ENCODE assay signal across 7 mouse cellular contexts in the genomic region with DNA sequence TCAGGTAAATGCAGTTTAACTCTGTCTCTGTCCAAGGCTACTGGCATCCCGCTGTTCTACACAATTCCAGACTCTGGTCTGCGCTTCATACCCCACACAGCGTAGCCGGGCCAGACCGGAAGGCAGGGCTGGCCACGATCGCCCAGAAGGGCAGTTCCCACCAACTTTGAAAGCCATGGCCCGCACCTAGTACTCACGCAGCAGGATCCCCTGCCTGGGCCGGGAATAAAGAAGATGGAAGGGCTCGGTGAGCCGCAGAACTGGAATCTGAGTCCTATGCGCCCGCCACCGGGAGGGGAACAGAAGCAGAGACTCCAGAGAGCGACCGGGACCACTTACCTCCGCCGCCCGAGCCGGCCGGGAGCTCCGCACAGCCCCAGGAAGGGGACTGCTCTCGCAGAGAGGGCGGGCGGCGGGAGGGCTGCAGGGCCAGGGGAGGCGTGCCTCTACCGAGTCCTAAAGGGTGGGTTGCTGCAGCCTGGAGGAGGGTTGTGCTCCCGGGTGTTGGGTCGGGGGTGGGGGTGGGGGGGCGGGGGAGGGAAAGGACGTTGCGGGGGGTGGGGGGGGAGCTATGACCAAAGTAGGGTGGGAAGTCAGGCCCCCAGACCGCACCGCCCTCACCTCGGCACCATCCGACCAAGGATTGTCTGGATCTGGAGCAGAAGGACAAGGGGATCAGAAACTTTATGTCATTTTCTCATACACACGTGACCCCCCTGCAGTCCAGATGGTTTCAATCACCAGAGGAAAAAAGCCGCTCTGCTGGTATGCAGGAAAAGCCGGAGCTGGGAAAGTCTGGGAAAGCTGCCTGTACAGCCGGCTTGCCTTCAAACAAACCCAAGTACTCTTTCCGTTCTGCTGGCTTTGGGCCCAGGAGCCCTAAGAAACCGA. TPM values are rescaled to one million over a fixed set of nuclear protein-coding genes. Genes with fewer than 3 reads are reported as not detected.
A peak's percentile ranks its signal among the peaks of the same experiment; 100 is the strongest.
DNase-seq lines count a peak whose midpoint lies in the region; ATAC-seq and TF ChIP-seq lines count a peak whose summit lies in the region.

No protein-coding gene starts in this region.

- peak; percentile 82; the same call in 1 of the 2 replicates for TF ChIP-seq EP300 in heart, adult 2 months (IDR thresholded peaks at IDR 0.05; ENCODE audit: insufficient read depth, low read depth, low read length)

- H3K9me3 ChIP-seq in embryonic facial prominence, embryonic 12.5 days, result no peaks in the 10 kb centered on the region
- no peaks in the 10 kb centered on the region for H3K9me3 ChIP-seq in midbrain, embryonic 10.5 days (replicated peaks)

- peaks cover 1% of the 10 kb centered on the region; the same call in 1 of the 2 replicates for H3K79me2 ChIP-seq in heart, adult 2 months (replicated peaks; ENCODE audit: control insufficient read depth, insufficient read depth, low read length)

- TF ChIP-seq CTCF in bone marrow macrophage, adult 2 months (IDR thresholded peaks at IDR 0.05; ENCODE audit: low read depth, low read length), result no peak
- TF ChIP-seq CTCF in heart, adult 2 months (IDR thresholded peaks at IDR 0.05), result no peak
- TF ChIP-seq CTCF in kidney, adult 2 months (conservative IDR thresholded peaks at IDR 0.05; ENCODE audit: insufficient read depth, insufficient read length, low read depth, low read length), result no peak
- TF ChIP-seq CTCF in small intestine, adult 2 months (IDR thresholded peaks at IDR 0.05; ENCODE audit: extremely low read depth, insufficient read length, insufficient replicate concordance, low read depth, low read length), result no peak

- intact Hi-C loops in heart, adult 2 months (cut with DNase I), result loop anchor here (5.0 kb wide), 1 partner anchor 140 kb away; no protein-coding TSS in a partner anchor
- intact Hi-C loops in left cerebral cortex, postnatal 4 days (cut with DNase I), result no loop called here

- H3K36me3 ChIP-seq in embryonic facial prominence, embryonic 12.5 days, result no peaks in the 10 kb centered on the region
- no peaks in the 10 kb centered on the region; the same call in 1 of the 2 replicates for H3K36me3 ChIP-seq in heart, adult 2 months (ENCODE audit: control insufficient read depth, insufficient read depth, low read length)
- H3K36me3 ChIP-seq in kidney, adult 2 months (ENCODE audit: control insufficient read depth, insufficient read depth, low read length), result no peaks in the 10 kb centered on the region
- no peaks in the 10 kb centered on the region for H3K36me3 ChIP-seq in midbrain, embryonic 10.5 days
- H3K36me3 ChIP-seq in small intestine, adult 2 months (ENCODE audit: control insufficient read depth, insufficient read depth, low read length), result no peaks in the 10 kb centered on the region

- no peaks in the 10 kb centered on the region for H3K4me1 ChIP-seq in bone marrow macrophage, adult 2 months (ENCODE audit: control insufficient read depth, insufficient read depth, low read length)
- H3K4me1 ChIP-seq in embryonic facial prominence, embryonic 12.5 days, result peaks cover 14% of the 10 kb centered on the region
- peaks cover 1% of the 10 kb centered on the region; the same call in 1 of the 2 replicates for H3K4me1 ChIP-seq in heart, adult 2 months (ENCODE audit: control insufficient read depth, insufficient read depth, low read length)
- no peaks in the 10 kb centered on the region for H3K4me1 ChIP-seq in kidney, adult 2 months (ENCODE audit: control insufficient read depth, insufficient read depth, low read length)
- H3K4me1 ChIP-seq in midbrain, embryonic 10.5 days, result peaks cover 24% of the 10 kb centered on the region
- no peaks in the 10 kb centered on the region for H3K4me1 ChIP-seq in small intestine, adult 2 months (ENCODE audit: control insufficient read depth, insufficient read depth, insufficient read length, low read length)

- H3K4me3 ChIP-seq in bone marrow macrophage, adult 2 months (ENCODE audit: insufficient read depth, low read length), result peak overlapping the region; percentile 31
- peak overlapping the region; percentile 72 for H3K4me3 ChIP-seq in embryonic facial prominence, embryonic 12.5 days
- peak overlapping the region; percentile 79 for H3K4me3 ChIP-seq in heart, adult 2 months
- H3K4me3 ChIP-seq in kidney, adult 2 months (ENCODE audit: insufficient read depth, low read depth, low read length), result peak overlapping the region; percentile 79
- peak overlapping the region; percentile 77 for H3K4me3 ChIP-seq in midbrain, embryonic 10.5 days
- peak overlapping the region; percentile 66 for H3K4me3 ChIP-seq in small intestine, adult 2 months (ENCODE audit: low read depth, low read length)

- WGBS in embryonic facial prominence, embryonic 12.5 days, result under 1% methylated on average over 33 of the region's 44 CpGs
- under 1% methylated on average over 39 of the region's 44 CpGs for WGBS in heart, adult 2 months
- 1% methylated on average over 39 of the region's 44 CpGs for WGBS in kidney, adult 2 months
- WGBS in midbrain, embryonic 10.5 days, result 0% methylated on average over 42 of the region's 44 CpGs
- WGBS in small intestine, adult 2 months, result 1% methylated on average over 41 of the region's 44 CpGs

- H3K4me2 ChIP-seq in embryonic facial prominence, embryonic 12.5 days (replicated peaks), result peak overlapping the region; percentile 63

- no peaks in the 10 kb centered on the region for H3K27me3 ChIP-seq in embryonic facial prominence, embryonic 12.5 days
- no peaks in the 10 kb centered on the region for H3K27me3 ChIP-seq in heart, adult 2 months (ENCODE audit: control insufficient read depth, insufficient read depth, low read length)
- no peaks in the 10 kb centered on the region; the same call in 1 of the 2 replicates for H3K27me3 ChIP-seq in kidney, adult 2 months (replicated peaks; ENCODE audit: control insufficient read depth, insufficient read depth, low read length)
- H3K27me3 ChIP-seq in midbrain, embryonic 10.5 days (ENCODE audit: low read depth, poor library complexity, severe bottlenecking), result peaks cover 21% of the 10 kb centered on the region
- no peaks in the 10 kb centered on the region; the same call in 1 of the 2 replicates for H3K27me3 ChIP-seq in small intestine, adult 2 months (ENCODE audit: control insufficient read depth, insufficient read depth, low read length)

- peak; percentile 94 for ATAC-seq in embryonic facial prominence, embryonic 12.5 days (ENCODE audit: insufficient number of reproducible peaks, insufficient read depth, low FRiP score, low TSS enrichment)

- no peak overlapping the region for H3K27ac ChIP-seq in bone marrow macrophage, adult 2 months (ENCODE audit: insufficient read depth, low read depth, low read length)
- H3K27ac ChIP-seq in embryonic facial prominence, embryonic 12.5 days, result peak overlapping the region; percentile 99
- peak overlapping the region; percentile 92 for H3K27ac ChIP-seq in heart, adult 2 months
- H3K27ac ChIP-seq in kidney, adult 2 months (ENCODE audit: insufficient read depth, low read depth, low read length), result peak overlapping the region; percentile 21; the same call in 1 of the 2 replicates
- peak overlapping the region; percentile 94 for H3K27ac ChIP-seq in midbrain, embryonic 10.5 days (replicated peaks)
- H3K27ac ChIP-seq in small intestine, adult 2 months (ENCODE audit: insufficient read depth, low read depth, low read length), result peak overlapping the region; percentile 42

- TF ChIP-seq POLR2A in bone marrow macrophage, adult 2 months (IDR thresholded peaks at IDR 0.05; ENCODE audit: borderline replicate concordance, low read depth, low read length), result no peak
- TF ChIP-seq POLR2A in heart, adult 2 months (IDR thresholded peaks at IDR 0.05; ENCODE audit: insufficient read depth, low read depth, low read length), result peak; percentile 54; the same call in 1 of the 2 replicates
- no peak for TF ChIP-seq POLR2A in kidney, adult 2 months (IDR thresholded peaks at IDR 0.05; ENCODE audit: low read depth, low read length)
- TF ChIP-seq POLR2A in small intestine, adult 2 months (IDR thresholded peaks at IDR 0.05; ENCODE audit: low read depth, low read length), result no peak; the same call in 1 of the 2 replicates

- H3K9ac ChIP-seq in embryonic facial prominence, embryonic 12.5 days, result peak overlapping the region; percentile 86
- H3K9ac ChIP-seq in heart, adult 2 months (ENCODE audit: low read depth, low read length), result peak overlapping the region; percentile 82

- peak; percentile 80 to 84 for DNase-seq in heart, adult 2 months
- DNase-seq in kidney, adult 2 months, result peak; percentile 85
- peak; percentile 63 for DNase-seq in left cerebral cortex, postnatal 4 days
- peak; percentile 76 for DNase-seq in midbrain, embryonic 10.5 days (ENCODE audit: low spot score)

RNA-seq across cellular contexts. Expression of gene St5, which starts 31.6 kb away (rescaled TPM):
- polyA plus RNA-seq in bone marrow macrophage, adult 2 months (2012; ENCODE audit: insufficient read depth, insufficient read length, missing spikeins), result 1.0 and 1.2 TPM in 2 replicates
- 48.7 and 50.5 TPM in 2 replicates for polyA plus RNA-seq in embryonic facial prominence, embryonic 12.5 days (2016; fragmentation: Nextera tagmentation; extraction: Ambion mirVana)
- 10 to 100 TPM; 24.3 to 28.4 TPM for total RNA-seq in heart, adult 2 months (2021)
- polyA plus RNA-seq in heart, adult 2 months (2012; rRNA removed), result 40.3 and 62.0 TPM in 2 replicates
- polyA plus RNA-seq in kidney, adult 2 months (2012; rRNA removed), result 39.5 and 47.6 TPM in 2 replicates
- total RNA-seq in left cerebral cortex, postnatal 4 days (2021), result 10 to 100 TPM; 20.7 to 21.5 TPM
- polyA plus RNA-seq in midbrain, embryonic 10.5 days (2016; fragmentation: Nextera tagmentation; extraction: Ambion mirVana), result 36.3 and 42.2 TPM in 2 replicates
- polyA plus RNA-seq in small intestine, adult 2 months (2012; rRNA removed), result 24.8 and 37.7 TPM in 2 replicates

RNA-seq across cellular contexts. Expression of gene Akip1, which starts 31.7 kb away (rescaled TPM):
- 27.8 and 29.0 TPM in 2 replicates for polyA plus RNA-seq in bone marrow macrophage, adult 2 months (2012; ENCODE audit: insufficient read depth, insufficient read length, missing spikeins)
- 25.7 and 27.7 TPM in 2 replicates for polyA plus RNA-seq in embryonic facial prominence, embryonic 12.5 days (2016; fragmentation: Nextera tagmentation; extraction: Ambion mirVana)
- 10 to 100 TPM; 13.5 to 14.0 TPM for total RNA-seq in heart, adult 2 months (2021)
- polyA plus RNA-seq in heart, adult 2 months (2012; rRNA removed), result 9.8 and 13.7 TPM in 2 replicates
- polyA plus RNA-seq in kidney, adult 2 months (2012; rRNA removed), result 24.7 and 29.8 TPM in 2 replicates
- total RNA-seq in left cerebral cortex, postnatal 4 days (2021), result 10 to 100 TPM in 1 of 2 experiments, 1 to 10 TPM in 1; 7.3 to 10.5 TPM
- 24.2 and 28.8 TPM in 2 replicates for polyA plus RNA-seq in midbrain, embryonic 10.5 days (2016; fragmentation: Nextera tagmentation; extraction: Ambion mirVana)
- 2.7 and 4.3 TPM in 2 replicates for polyA plus RNA-seq in small intestine, adult 2 months (2012; rRNA removed)

RNA-seq across cellular contexts. Expression of gene BC051019, which starts 51.8 kb away (rescaled TPM):
- not detected in 2 replicates for polyA plus RNA-seq in bone marrow macrophage, adult 2 months (2012; ENCODE audit: insufficient read depth, insufficient read length, missing spikeins)
- 0.19 TPM in 1 of 2 replicates, not detected in the other for polyA plus RNA-seq in embryonic facial prominence, embryonic 12.5 days (2016; fragmentation: Nextera tagmentation; extraction: Ambion mirVana)
- total RNA-seq in heart, adult 2 months (2021), result not detected
- polyA plus RNA-seq in heart, adult 2 months (2012; rRNA removed), result 1.5 TPM in 1 of 2 replicates, not detected in the other
- polyA plus RNA-seq in kidney, adult 2 months (2012; rRNA removed), result 0.08 TPM in 1 of 2 replicates, not detected in the other
- under 1 TPM in 1 of 2 experiments, not detected in 1; 0.22 TPM for total RNA-seq in left cerebral cortex, postnatal 4 days (2021)
- polyA plus RNA-seq in midbrain, embryonic 10.5 days (2016; fragmentation: Nextera tagmentation; extraction: Ambion mirVana), result 0.09 and 0.19 TPM in 2 replicates
- not detected in 2 replicates for polyA plus RNA-seq in small intestine, adult 2 months (2012; rRNA removed)

RNA-seq across cellular contexts. Expression of gene Ascl3, which starts 59.7 kb away (rescaled TPM):
- not detected in 2 replicates for polyA plus RNA-seq in bone marrow macrophage, adult 2 months (2012; ENCODE audit: insufficient read depth, insufficient read length, missing spikeins)
- not detected in 2 replicates for polyA plus RNA-seq in embryonic facial prominence, embryonic 12.5 days (2016; fragmentation: Nextera tagmentation; extraction: Ambion mirVana)
- total RNA-seq in heart, adult 2 months (2021), result not detected
- polyA plus RNA-seq in heart, adult 2 months (2012; rRNA removed), result not detected in 2 replicates
- polyA plus RNA-seq in kidney, adult 2 months (2012; rRNA removed), result 0.92 and 1.6 TPM in 2 replicates
- not detected for total RNA-seq in left cerebral cortex, postnatal 4 days (2021)
- polyA plus RNA-seq in midbrain, embryonic 10.5 days (2016; fragmentation: Nextera tagmentation; extraction: Ambion mirVana), result 0.20 TPM in 1 of 2 replicates, not detected in the other
- polyA plus RNA-seq in small intestine, adult 2 months (2012; rRNA removed), result 0.27 and 1.0 TPM in 2 replicates

Comparison
In these comparisons a context has a peak if more than half of its experiments do, and no peak if none do; other contexts are left out.
1. RNA of gene St5, which starts 31.6 kb away (polyA plus RNA-seq): 48.7 to 50.5 TPM in embryonic facial prominence, embryonic 12.5 days, 39.5 to 47.6 TPM in kidney, adult 2 months, 40.3 to 62.0 TPM in heart, adult 2 months, 24.8 to 37.7 TPM in small intestine, adult 2 months and 36.3 to 42.2 TPM in midbrain, embryonic 10.5 days; 1.0 to 1.2 TPM in bone marrow macrophage, adult 2 months; every median in the first group is over 10 times any median in the second.
2. Peak in every context shown above with its lines, with median percentiles within 50 percentile points of each other: H3K4me3 ChIP-seq and DNase-seq.